Mouse (Mus musculus): ENCODE measurements at regions not wholly inside any gene's neighbourhood (a gene's known extent, or its start where the extent isn't known, plus 50 kb on each side); places are given as distances from the start of the nearest gene placed in this dataset.
A peak's percentile ranks its signal among the peaks of the same experiment; 100 is the strongest.

DNA sequence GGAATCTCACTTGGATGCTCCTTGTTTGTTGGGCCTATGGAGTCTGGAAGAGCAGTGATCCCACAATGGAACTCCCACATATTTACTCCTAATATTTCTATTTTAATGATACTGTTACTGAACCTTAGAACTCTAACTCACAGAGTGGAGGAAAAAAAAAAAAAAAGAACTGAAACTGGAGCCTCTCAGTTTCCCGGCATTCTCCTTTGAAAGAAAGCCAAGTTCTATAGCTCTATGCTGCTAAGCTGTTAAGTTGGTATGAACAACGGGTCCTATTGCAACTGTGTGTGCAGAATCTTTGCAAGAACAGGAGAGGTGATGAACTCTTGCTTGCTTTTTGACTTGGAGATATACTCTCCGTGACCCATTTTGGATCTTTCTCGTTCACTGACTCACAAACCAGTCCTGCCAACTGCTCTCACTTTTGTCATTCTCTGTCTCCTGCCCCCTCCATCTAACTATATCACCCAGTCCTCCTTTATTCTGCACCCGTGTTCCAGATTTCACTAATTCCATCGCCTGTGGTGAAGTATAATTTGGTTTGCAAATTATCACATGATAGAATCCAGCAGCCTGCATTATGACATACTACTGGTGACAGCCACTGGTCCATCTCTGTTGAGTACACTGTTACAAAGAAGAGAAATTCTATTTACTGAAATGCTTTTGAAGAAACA is 92.6 kb upstream of the Ctsc start:
- 82% methylated on average over 6 of the region's 6 CpGs for WGBS
- Histone ChIP-seq H3K36me3 (replicated peaks) (no peaks in the 10 kb centered on the region), H3K9me3 (no peaks in the 10 kb centered on the region), H3K27ac (no peak overlapping the region), H3K4me3 (no peak overlapping the region), H3K4me1 (no peaks in the 10 kb centered on the region), H3K27me3 (ENCODE audit: poor library complexity, severe bottlenecking) (no peaks in the 10 kb centered on the region)
- no peak for DNase-seq (ENCODE audit: extremely low spot score, low spot score)

DNA sequence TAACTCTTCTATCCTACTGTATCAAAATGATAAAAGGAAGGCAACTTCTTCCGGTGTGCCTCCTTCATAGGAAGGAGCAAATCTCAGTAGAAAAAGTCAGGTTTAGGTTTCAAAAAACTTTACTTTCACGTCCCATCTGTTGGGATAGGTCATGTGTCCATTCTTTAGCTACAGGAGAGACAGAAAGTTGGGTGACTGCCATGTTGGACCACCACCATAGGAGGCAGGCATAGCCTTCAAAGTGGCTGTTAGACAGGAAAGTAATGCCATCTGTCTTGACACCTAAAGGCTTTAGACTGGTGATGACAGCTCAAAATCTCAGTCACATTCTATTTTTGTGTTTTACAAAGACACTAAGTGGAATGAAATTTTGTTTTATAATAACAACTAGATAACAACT is 90.3 kb upstream of the Ctsc start:
- DNase-seq (ENCODE audit: extremely low spot score, low spot score): no peak
- WGBS: 94% methylated on average over 2 of the region's 2 CpGs

DNA sequence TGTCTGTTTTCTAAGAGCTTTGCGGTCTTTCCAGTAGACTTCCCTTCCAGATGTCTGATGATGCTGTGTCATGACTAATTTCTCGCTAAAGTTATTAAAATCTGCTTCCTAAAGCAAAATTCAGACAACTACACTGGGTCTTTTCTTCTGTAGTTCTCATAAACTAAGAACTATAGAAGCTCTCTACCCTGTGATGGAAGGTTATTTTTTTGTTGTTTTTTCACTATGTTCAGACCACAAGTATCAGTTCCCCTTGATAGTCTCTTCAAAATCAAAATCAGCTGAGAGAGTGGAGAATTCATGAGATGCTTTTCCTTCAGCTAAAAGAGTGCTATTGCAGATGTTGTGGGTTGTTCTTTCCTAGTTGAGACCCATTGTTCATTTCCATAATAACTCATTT is 85.1 kb upstream of the Ctsc start:
- H3K4me3 ChIP-seq: no peak overlapping the region
- H3K27ac ChIP-seq: no peak overlapping the region
- WGBS: 88% methylated on average over 2 of the region's 2 CpGs
- no peak for DNase-seq (ENCODE audit: extremely low spot score, low spot score)
- H3K4me1 ChIP-seq: no peaks in the 10 kb centered on the region
- no peaks in the 10 kb centered on the region for H3K36me3 ChIP-seq (replicated peaks)
- H3K27me3 ChIP-seq (ENCODE audit: poor library complexity, severe bottlenecking): no peaks in the 10 kb centered on the region
- H3K9me3 ChIP-seq: no peaks in the 10 kb centered on the region

More for the DNA sequence above, 90.3 kb upstream of the Ctsc start:
- Histone ChIP-seq H3K27me3 (ENCODE audit: poor library complexity, severe bottlenecking) (no peaks in the 10 kb centered on the region), H3K4me3 (no peak overlapping the region), H3K4me1 (no peaks in the 10 kb centered on the region), H3K36me3 (replicated peaks) (no peaks in the 10 kb centered on the region), H3K27ac (no peak overlapping the region), H3K9me3 (no peaks in the 10 kb centered on the region)

DNA sequence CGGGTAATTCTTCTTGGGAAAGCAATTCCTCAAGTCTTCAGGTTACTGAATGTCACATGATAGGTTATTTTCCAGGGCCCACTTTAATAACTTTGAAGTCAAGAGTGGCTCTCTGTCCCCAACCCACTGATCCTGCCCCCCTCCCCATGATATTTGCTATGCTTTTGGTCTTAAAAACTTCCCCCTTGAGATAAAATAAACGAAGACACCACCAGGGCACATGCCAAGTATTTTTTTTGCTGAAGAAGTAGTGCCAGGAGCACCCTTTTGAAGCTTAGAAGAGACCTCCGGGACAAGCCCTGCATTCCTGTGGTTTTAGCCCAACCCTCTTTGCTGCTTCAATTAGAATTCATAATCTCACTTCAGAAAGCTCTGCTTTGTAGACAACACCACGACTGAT is 78.8 kb upstream of the Ctsc start:
- H3K9me3 ChIP-seq: no peaks in the 10 kb centered on the region
- H3K27ac ChIP-seq: no peak overlapping the region
- WGBS: 60% methylated on average over 4 of the region's 4 CpGs
- no peaks in the 10 kb centered on the region for H3K4me1 ChIP-seq
- DNase-seq (ENCODE audit: extremely low spot score, low spot score): no peak
- H3K27me3 ChIP-seq (ENCODE audit: poor library complexity, severe bottlenecking): no peaks in the 10 kb centered on the region
- H3K36me3 ChIP-seq (replicated peaks): no peaks in the 10 kb centered on the region
- H3K4me3 ChIP-seq: no peak overlapping the region

DNA sequence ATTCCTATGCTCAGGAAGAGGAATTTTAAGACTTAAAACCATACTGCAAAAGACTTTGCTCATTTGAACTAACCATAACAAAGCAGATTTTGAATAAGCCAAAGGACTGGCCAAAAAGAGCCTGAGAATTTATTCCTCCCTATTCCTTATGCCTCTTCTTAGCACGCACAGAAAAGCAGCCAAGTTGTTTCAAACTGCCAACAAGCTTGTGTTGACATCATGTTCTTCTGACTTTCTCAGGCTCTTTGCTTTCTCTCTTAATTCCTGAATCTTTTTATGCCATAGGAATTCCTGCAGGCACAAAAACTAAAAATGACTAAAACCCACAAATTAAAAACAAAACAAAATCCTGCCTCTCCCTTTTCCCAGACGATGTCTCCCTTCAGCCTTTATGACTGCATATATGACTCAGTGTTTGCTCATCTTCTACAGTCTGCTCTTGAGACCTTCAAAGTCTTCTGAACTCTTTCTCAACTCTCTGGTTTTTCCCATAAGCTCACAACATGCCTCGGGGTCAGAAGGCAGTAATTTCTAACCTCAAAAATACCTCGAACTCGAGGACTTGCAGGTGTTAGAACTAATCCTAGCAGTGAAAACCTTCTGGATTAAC is 77.9 kb upstream of the Ctsc start:
- H3K9me3 ChIP-seq: no peaks in the 10 kb centered on the region

DNA sequence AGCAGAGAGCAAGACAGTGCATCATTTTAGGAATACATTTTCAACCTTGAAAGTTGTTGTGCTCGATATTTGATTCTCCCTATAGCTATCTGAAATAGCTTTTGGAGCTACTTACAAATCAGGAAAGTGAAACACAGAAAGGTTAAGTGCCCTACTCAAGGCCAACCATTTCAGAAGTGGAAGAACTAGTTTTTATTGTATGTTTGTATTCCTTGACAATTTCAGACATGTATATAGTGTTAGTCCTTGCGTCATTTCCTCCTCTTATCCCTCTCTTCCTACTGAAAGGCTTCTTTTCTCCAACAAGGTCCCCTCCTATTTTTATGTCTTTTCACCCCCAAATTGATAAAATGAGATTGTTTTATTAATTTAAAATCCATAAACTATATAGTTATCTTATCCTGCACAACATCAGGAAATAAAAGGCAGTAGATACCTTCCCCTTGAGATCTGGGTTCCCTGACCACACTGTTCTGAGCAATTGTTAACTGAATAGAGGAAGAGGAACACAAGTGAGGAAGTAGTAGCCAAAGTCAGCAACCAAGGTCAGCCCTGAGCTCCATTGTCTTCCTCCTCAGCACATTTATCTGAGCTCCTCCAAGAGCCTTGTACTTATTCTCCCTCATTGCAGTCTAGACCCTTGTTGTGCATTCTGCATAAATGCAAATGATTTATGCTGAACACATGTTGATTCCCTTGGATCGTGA is 76.1 kb upstream of the Ctsc start:
- H3K9me3 ChIP-seq: no peaks in the 10 kb centered on the region
- no peaks in the 10 kb centered on the region for H3K36me3 ChIP-seq (replicated peaks)
- H3K27ac ChIP-seq: no peak overlapping the region
- H3K4me1 ChIP-seq: peaks cover 13% of the 10 kb centered on the region
- no peaks in the 10 kb centered on the region for H3K27me3 ChIP-seq (ENCODE audit: poor library complexity, severe bottlenecking)
- DNase-seq (ENCODE audit: extremely low spot score, low spot score): no peak
- no peak overlapping the region for H3K4me3 ChIP-seq
- WGBS: 89% methylated on average over 3 of the region's 3 CpGs

More for the DNA sequence above, 77.9 kb upstream of the Ctsc start:
- Histone ChIP-seq H3K4me1 (no peaks in the 10 kb centered on the region), H3K27ac (no peak overlapping the region), H3K27me3 (ENCODE audit: poor library complexity, severe bottlenecking) (no peaks in the 10 kb centered on the region), H3K36me3 (replicated peaks) (no peaks in the 10 kb centered on the region), H3K4me3 (no peak overlapping the region)
- 87% methylated on average over 5 of the region's 5 CpGs for WGBS
- DNase-seq (ENCODE audit: extremely low spot score, low spot score): no peak

DNA sequence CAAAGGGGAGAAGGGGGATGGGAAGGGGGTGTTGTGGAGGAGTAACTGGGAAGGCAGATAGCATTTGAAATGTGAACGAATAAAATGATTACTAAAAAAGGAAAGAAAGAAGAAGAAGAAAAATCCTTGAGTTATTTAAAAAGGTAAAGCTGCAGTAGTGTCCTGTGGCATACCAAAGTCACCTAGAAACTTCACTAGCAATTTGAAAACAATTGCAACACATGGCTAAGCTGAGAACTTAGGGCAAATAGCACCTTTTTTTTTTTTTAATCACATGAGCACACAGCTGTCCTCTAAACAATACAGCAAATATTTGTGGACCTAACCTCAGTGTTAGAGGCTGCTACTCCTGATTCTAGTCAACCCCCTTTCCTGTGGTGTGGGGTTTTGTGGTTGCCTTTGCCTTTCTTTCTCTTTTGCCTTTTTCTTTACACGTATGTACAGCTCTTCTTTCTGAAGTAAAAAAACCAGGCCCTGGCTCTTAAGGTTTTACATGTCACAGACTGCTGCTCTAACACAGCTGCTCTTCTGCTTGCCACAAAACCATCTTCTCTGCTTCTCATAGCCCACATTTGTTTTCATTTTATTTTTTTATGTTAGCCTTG is 71.6 kb upstream of the Ctsc start:
- no peaks in the 10 kb centered on the region for H3K36me3 ChIP-seq (replicated peaks)
- no peak for DNase-seq (ENCODE audit: extremely low spot score, low spot score)
- H3K4me1 ChIP-seq: peaks cover 23% of the 10 kb centered on the region
- WGBS: 50% methylated on average over 2 of the region's 2 CpGs
- no peaks in the 10 kb centered on the region for H3K27me3 ChIP-seq (ENCODE audit: poor library complexity, severe bottlenecking)
- H3K4me3 ChIP-seq: no peak overlapping the region; the same call in 1 of the 2 replicates
- peaks cover 9% of the 10 kb centered on the region for H3K9me3 ChIP-seq
- H3K27ac ChIP-seq: peak overlapping the region; percentile 74

DNA sequence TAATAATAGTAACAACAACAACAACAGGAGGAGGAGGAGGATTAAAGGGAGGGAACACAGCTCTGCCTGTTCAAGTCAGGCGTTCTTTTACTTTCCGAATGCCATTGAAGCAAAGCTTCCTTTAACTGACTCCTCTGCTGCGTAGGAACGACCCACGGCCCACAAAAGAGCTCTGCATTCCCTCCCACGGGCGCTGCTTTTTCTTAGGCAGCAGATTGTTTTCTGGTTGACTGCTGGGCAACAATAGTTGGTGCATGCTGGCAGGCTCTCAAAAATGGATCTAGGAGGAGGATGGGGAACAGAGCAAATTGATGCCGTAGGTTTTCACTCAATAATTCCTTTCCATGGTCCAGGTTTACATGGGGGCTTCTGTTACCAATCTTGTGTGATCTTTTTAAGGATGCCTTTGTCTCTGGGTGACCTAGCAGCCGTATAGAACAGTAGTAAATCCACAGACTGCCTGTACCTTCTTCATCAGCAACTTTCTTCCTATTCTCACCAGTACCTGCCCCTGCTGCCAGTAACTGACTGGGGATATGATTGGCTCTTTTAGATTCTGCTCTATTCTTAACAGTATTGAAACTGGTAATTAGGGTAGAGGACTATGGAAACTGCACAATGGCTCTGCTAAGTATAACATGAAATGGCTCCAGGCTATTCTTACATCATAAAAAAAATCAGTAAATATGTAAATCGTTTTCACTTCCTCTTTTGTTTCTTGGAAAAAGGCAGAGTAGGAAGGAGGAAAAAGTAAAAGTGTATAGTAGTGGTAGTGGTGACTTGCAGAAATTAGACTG is 70.8 kb upstream of the Ctsc start:
- Histone ChIP-seq H3K27ac (peak overlapping the region; percentile 74), H3K27me3 (ENCODE audit: poor library complexity, severe bottlenecking) (no peaks in the 10 kb centered on the region), H3K4me3 (peak overlapping the region; percentile 19; the same call in 1 of the 2 replicates), H3K9me3 (peaks cover 9% of the 10 kb centered on the region), H3K36me3 (replicated peaks) (no peaks in the 10 kb centered on the region), H3K4me1 (peaks cover 23% of the 10 kb centered on the region)
- peak; percentile 68 for DNase-seq (ENCODE audit: extremely low spot score, low spot score)
- 15% methylated on average over 10 of the region's 10 CpGs for WGBS

DNA sequence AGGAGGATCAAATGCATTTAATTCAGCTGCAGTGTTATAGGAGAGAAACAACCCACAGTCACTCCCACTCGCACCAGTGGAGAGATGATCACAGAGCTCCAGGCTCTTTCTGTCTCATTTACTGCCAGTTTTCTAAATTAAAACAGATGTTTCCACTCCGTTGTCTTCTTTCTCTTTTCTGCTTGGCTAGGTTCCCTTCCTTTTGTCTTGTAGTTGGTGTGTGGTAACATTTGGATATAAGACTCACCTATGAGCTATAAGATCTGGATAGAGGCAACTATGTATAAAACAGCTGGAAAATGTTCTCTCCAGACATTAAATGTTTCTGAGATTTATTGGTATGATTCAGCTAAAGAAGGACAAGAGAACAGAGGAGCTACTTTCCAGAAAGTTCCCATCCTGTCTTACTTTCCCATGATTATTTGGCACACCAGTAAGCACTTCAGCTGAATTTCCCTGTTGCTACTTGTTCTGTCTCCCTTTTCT is 63.1 kb upstream of the Ctsc start:
- Histone ChIP-seq H3K27me3 (ENCODE audit: poor library complexity, severe bottlenecking) (no peaks in the 10 kb centered on the region), H3K4me3 (no peak overlapping the region), H3K36me3 (replicated peaks) (no peaks in the 10 kb centered on the region), H3K9me3 (peaks cover 5% of the 10 kb centered on the region), H3K27ac (no peak overlapping the region), H3K4me1 (no peaks in the 10 kb centered on the region)
- WGBS: 70% methylated on average over 2 of the region's 2 CpGs
- no peak for DNase-seq (ENCODE audit: extremely low spot score, low spot score)

DNA sequence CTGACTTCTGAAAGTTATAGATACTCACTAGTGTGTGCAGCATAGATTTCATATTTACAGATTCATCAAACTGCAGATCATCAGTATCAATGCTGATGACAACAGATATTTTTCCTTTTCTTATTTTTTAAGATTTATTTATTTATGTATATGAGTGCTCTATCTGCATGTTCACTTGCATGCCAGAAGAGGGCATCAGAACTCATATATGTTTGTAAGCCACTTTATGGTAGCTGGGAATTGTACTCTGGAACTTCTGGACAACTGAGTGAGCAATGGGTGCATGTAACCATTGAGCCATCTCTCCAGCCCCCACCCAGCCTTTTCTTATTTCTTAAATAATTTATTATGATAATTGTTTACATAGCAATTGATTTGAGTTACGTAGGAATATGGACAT is 62.5 kb upstream of the Ctsc start:
- DNase-seq (ENCODE audit: extremely low spot score, low spot score): no peak
- no peaks in the 10 kb centered on the region for H3K9me3 ChIP-seq
- H3K4me3 ChIP-seq: no peak overlapping the region
- no peaks in the 10 kb centered on the region for H3K4me1 ChIP-seq
- H3K27ac ChIP-seq: no peak overlapping the region
- WGBS: 86% methylated on average over 1 of the region's 1 CpGs
- H3K27me3 ChIP-seq (ENCODE audit: poor library complexity, severe bottlenecking): no peaks in the 10 kb centered on the region
- no peaks in the 10 kb centered on the region for H3K36me3 ChIP-seq (replicated peaks)

DNA sequence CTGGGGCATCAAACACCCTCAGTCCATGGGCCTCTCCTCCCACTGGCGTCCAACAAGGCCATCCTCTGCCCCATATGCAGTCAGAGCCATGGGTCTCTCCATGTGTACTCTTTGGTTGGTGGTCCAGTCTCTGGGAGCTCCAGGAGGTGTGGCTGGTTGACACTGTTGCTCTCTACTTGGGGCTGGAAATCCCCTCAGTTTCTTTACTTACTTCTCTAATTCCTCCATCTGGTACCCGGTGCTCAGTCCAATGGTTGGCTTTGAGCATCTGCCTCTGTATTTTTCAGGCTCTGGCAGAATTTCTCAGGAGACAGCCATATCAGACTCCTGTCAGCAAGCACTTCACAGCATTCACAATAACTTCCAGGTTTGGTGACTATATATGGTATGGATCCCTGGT is 55.7 kb upstream of the Ctsc start:
- no peaks in the 10 kb centered on the region for H3K9me3 ChIP-seq
- H3K4me3 ChIP-seq: no peak overlapping the region
- WGBS: 97% methylated on average over 2 of the region's 2 CpGs
- no peak for DNase-seq (ENCODE audit: extremely low spot score, low spot score)
- H3K27ac ChIP-seq: no peak overlapping the region
- H3K4me1 ChIP-seq: no peaks in the 10 kb centered on the region
- no peaks in the 10 kb centered on the region for H3K36me3 ChIP-seq (replicated peaks)
- no peaks in the 10 kb centered on the region for H3K27me3 ChIP-seq (ENCODE audit: poor library complexity, severe bottlenecking)

DNA sequence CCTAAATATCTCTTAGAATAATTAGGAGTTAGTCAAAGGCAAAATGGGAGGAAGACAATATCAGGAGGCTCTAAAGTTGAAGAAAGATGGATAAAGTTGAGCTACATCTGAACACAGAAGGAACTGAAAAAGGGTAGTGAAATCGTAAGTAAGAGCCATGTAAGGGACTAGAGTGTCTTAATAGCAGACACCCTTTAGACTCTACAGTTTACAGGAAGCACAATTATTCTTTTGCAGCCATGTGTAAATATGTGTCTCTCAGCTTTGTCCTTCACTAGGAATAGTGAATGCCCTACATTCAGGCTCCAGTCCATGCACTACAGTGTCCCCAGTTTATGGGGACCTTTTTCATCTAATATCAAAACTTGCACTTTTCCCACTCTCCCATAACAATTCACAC is 52.1 kb upstream of the Ctsc start:
- H3K4me3 ChIP-seq: no peak overlapping the region
- H3K27me3 ChIP-seq (ENCODE audit: poor library complexity, severe bottlenecking): no peaks in the 10 kb centered on the region
- H3K4me1 ChIP-seq: no peaks in the 10 kb centered on the region
- H3K9me3 ChIP-seq: no peaks in the 10 kb centered on the region
- DNase-seq (ENCODE audit: extremely low spot score, low spot score): no peak
- WGBS: 79% methylated on average over 1 of the region's 1 CpGs
- H3K27ac ChIP-seq: no peak overlapping the region
- H3K36me3 ChIP-seq (replicated peaks): no peaks in the 10 kb centered on the region

All from forebrain, embryonic 10.5 days (tissue).